Mouse (Mus musculus): ENCODE data around the gene Gm49373.

Gene Gm49373

GRCm38 (mm10) chr9:21026849-21027248, 46.0 kb downstream of the Gm49373 start:
- DNase-seq: no peak

GRCm38 (mm10) chr9:21025258-21025810, 47.6 kb downstream of the Gm49373 start:
- DNase-seq: peak; percentile 60

- DNase-seq: no peak
Measured at GRCm38 (mm10) chr9:21022726-21023125, 50.2 kb downstream of the Gm49373 start.

- no peak for DNase-seq
Measured at GRCm38 (mm10) chr9:21022288-21022687, 50.6 kb downstream of the Gm49373 start.

- no peak for DNase-seq
Measured at GRCm38 (mm10) chr9:21021363-21021762, 51.5 kb downstream of the Gm49373 start.

- no peak for DNase-seq
Measured at GRCm38 (mm10) chr9:21018600-21018999, 54.3 kb downstream of the Gm49373 start.

GRCm38 (mm10) chr9:21017177-21017575, 55.7 kb downstream of the Gm49373 start:
- DNase-seq: no peak

- DNase-seq: no peak
Measured at GRCm38 (mm10) chr9:21016331-21017176, 56.3 kb downstream of the Gm49373 start.

GRCm38 (mm10) chr9:21015571-21016130, 57.2 kb downstream of the Gm49373 start, which contains the start of gene Icam1:
Icam1 (plus strand) TSS chr9:21015985.
- peak; percentile 86 for DNase-seq

GRCm38 (mm10) chr9:21014691-21015570, 58.0 kb downstream of the Gm49373 start:
- DNase-seq: peak; percentile 73
